8 mouse cellular contexts compared by ENCODE assay signal in the genomic region with DNA sequence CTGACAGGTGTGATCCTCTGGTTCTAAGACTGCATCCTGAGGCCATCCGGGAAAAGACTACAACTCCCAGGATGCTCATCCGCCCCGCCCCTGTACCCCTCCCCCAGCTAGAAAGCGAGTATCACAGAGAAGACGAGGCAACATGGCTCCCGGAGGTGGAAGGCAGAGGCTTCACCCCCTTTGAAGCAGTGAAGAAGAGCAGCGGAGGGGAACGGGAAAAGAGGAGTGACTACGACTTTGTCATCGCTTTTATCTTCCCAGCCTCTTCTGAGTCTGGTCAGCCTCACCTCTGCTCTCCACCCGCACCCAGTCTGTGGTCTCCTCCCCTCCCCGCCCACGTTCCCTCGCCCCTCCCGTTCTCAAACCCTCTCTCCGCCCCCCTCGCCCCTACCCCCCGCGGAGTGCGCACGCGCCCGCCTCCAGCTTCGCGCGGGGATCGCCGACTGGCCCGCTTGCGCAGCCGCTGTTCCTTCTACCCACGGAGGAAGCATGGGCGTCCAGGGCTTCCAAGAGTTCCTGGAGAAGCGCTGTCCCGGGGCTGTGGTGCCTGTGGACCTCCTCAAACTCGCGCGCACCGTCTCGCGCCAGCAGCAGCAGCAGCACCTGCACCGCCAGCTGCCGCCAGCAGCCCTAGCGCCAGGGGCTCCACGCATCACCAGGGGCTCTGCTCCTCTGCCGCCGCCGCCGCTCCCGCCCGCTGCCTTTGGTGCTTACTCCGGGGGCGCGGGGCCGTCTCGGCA. TPM values are rescaled to one million over a fixed set of nuclear protein-coding genes. Genes with fewer than 3 reads are reported as not detected.
DNase-seq lines count a peak whose midpoint lies in the region; ATAC-seq lines count a peak whose summit lies in the region.

A gene (plus strand): TSS at position 415 of the 740 bp plus-strand sequence.

- ATAC-seq in hindbrain, embryonic 13.5 days (ENCODE audit: low FRiP score) = peak; percentile 95

- peak within 1 kb of the TSS; percentile 62 for H3K4me2 ChIP-seq in hindbrain, embryonic 13.5 days

- peaks cover 6% of the 10 kb centered on the region; the same call in 1 of the 2 replicates for H3K27me3 ChIP-seq in hindbrain, embryonic 13.5 days

- no peaks in the 10 kb centered on the region for H3K36me3 ChIP-seq in hindbrain, embryonic 13.5 days

- H3K9me3 ChIP-seq in hindbrain, embryonic 13.5 days = no peaks in the 10 kb centered on the region

- H3K4me1 ChIP-seq in hindbrain, embryonic 13.5 days (replicated peaks) = peaks cover 21% of the 10 kb centered on the region

- peak within 1 kb of the TSS; percentile 89 for H3K27ac ChIP-seq in hindbrain, embryonic 13.5 days

- H3K4me3 ChIP-seq in hindbrain, embryonic 13.5 days = peak within 1 kb of the TSS; percentile 64

- WGBS in hindbrain, embryonic 13.5 days = 15% methylated on average over 43 of the region's 56 CpGs

- peak within 1 kb of the TSS; percentile 78 for H3K9ac ChIP-seq in hindbrain, embryonic 13.5 days

- DNase-seq in R1 (ENCODE audit: low read depth, low spot score) = peak; percentile 88
- peak; percentile 91 to 94 for DNase-seq in cerebellum, postnatal 14 days
- peak; percentile 76 for DNase-seq in frontal cortex, postnatal 14 days (ENCODE audit: low spot score in 2 of 2)
- DNase-seq in layer of hippocampus, postnatal 14 days (ENCODE audit: low spot score in 2 of 2) = peak; percentile 83 to 86
- DNase-seq in lung, postnatal 10 days = peak; percentile 88
- peak; percentile 86 for DNase-seq in ovary, postnatal 36 days (ENCODE audit: low spot score)
- DNase-seq in thymus, postnatal 14 days = peak; percentile 91

RNA-seq across cellular contexts. Expression of the gene that starts here (rescaled TPM):
- 5.6 and 5.9 TPM in 2 replicates for polyA plus RNA-seq in hindbrain, embryonic 13.5 days (2015; fragmentation: Nextera tagmentation; extraction: Ambion mirVana)
- 10 to 100 TPM; 45.5 to 47.5 TPM for total RNA-seq in layer of hippocampus, postnatal 14 days (2021)

Comparison
In these comparisons a context has a peak if more than half of its experiments do, and no peak if none do; other contexts are left out.
1. Peak in every context shown above with its lines: DNase-seq, ATAC-seq, H3K4me3 ChIP-seq and H3K27ac ChIP-seq.